Mouse (Mus musculus): ENCODE data around the gene Ccr6. TPM values are rescaled to one million over a fixed set of nuclear protein-coding genes. Genes with fewer than 3 reads are reported as not detected.

Ccr6 gene
- polyA plus RNA-seq, 1 experiment from 2014 or later = 1.1 TPM

- Histone ChIP-seq H3K4me3 (ENCODE audit: low read depth, low read length) (no peak overlapping the region), H3K9ac (replicated peaks) (no peak overlapping the region), H3K27ac (ENCODE audit: low read depth) (no peak overlapping the region), H3K36me3 (replicated peaks; ENCODE audit: insufficient read depth, low read length) (no peaks in the 10 kb centered on the region), H3K27me3 (ENCODE audit: insufficient read depth, low read length) (no peaks in the 10 kb centered on the region; the same call in 1 of the 2 replicates), H3K4me1 (ENCODE audit: insufficient read depth) (0 out of 2 replicates have a peak, but pooled peaks cover 8% of the 10 kb centered on the region), H3K4me2 (ENCODE audit: low read depth, low read length) (no peak overlapping the region), H3K9me3 (ENCODE audit: low read length) (no peaks in the 10 kb centered on the region)
- TF ChIP-seq EP300 (IDR thresholded peaks at IDR 0.05; ENCODE audit: low read depth) = no peak
- no peak for TF ChIP-seq CTCF (IDR thresholded peaks at IDR 0.05; ENCODE audit: low read depth)
- ATAC-seq (no peak), DNase-seq (no peak)
- 49% methylated on average over 9 of the region's 9 CpGs for WGBS (ENCODE audit: insufficient replicate concordance)
Measured at GRCm38 (mm10) chr17:8228622-8229021, 7.2 kb upstream of the Ccr6 start.

- H3K36me3 ChIP-seq (replicated peaks; ENCODE audit: insufficient read depth, low read length) = no peaks in the 10 kb centered on the region
- H3K4me1 ChIP-seq (ENCODE audit: insufficient read depth) = 0 out of 2 replicates have a peak, but pooled peaks cover 8% of the 10 kb centered on the region
- no peak overlapping the region for H3K27ac ChIP-seq (ENCODE audit: low read depth)
- TF ChIP-seq EP300 (IDR thresholded peaks at IDR 0.05; ENCODE audit: low read depth) (no peak), CTCF (IDR thresholded peaks at IDR 0.05; ENCODE audit: low read depth) (no peak)
- no peak for DNase-seq
- 66% methylated on average over 3 of the region's 3 CpGs for WGBS (ENCODE audit: insufficient replicate concordance)
- no peaks in the 10 kb centered on the region for H3K9me3 ChIP-seq (ENCODE audit: low read length)
- H3K9ac ChIP-seq (replicated peaks) = no peak overlapping the region
- no peak for ATAC-seq
- no peak overlapping the region for H3K4me2 ChIP-seq (ENCODE audit: low read depth, low read length)
- no peak overlapping the region for H3K4me3 ChIP-seq (ENCODE audit: low read depth, low read length)
- H3K27me3 ChIP-seq (ENCODE audit: insufficient read depth, low read length) = no peaks in the 10 kb centered on the region; the same call in 1 of the 2 replicates
Measured at GRCm38 (mm10) chr17:8229607-8230006, 6.2 kb upstream of the Ccr6 start.

- Histone ChIP-seq H3K27me3 (ENCODE audit: insufficient read depth, low read length) (no peaks in the 10 kb centered on the region; the same call in 1 of the 2 replicates), H3K4me3 (ENCODE audit: low read depth, low read length) (no peak overlapping the region), H3K4me1 (ENCODE audit: insufficient read depth) (0 out of 2 replicates have a peak, but pooled peaks cover 2% of the 10 kb centered on the region), H3K27ac (ENCODE audit: low read depth) (no peak overlapping the region), H3K9me3 (ENCODE audit: low read length) (no peaks in the 10 kb centered on the region), H3K9ac (replicated peaks) (no peak overlapping the region), H3K36me3 (replicated peaks; ENCODE audit: insufficient read depth, low read length) (no peaks in the 10 kb centered on the region), H3K4me2 (ENCODE audit: low read depth, low read length) (no peak overlapping the region)
- TF ChIP-seq EP300 (IDR thresholded peaks at IDR 0.05; ENCODE audit: low read depth) = no peak
- TF ChIP-seq CTCF (IDR thresholded peaks at IDR 0.05; ENCODE audit: low read depth) = no peak
- DNase-seq = peak; percentile 46
- no peak for ATAC-seq
- 33% methylated on average over 5 of the region's 5 CpGs for WGBS (ENCODE audit: insufficient replicate concordance)
Measured at GRCm38 (mm10) chr17:8232089-8232488, 3.8 kb upstream of the Ccr6 start.

- WGBS (ENCODE audit: insufficient replicate concordance) = 50% methylated on average over 15 of the region's 15 CpGs
- Histone ChIP-seq H3K27me3 (ENCODE audit: insufficient read depth, low read length) (no peaks in the 10 kb centered on the region; the same call in 1 of the 2 replicates), H3K4me3 (ENCODE audit: low read depth, low read length) (no peak overlapping the region), H3K27ac (ENCODE audit: low read depth) (no peak overlapping the region), H3K4me1 (ENCODE audit: insufficient read depth) (0 out of 2 replicates have a peak, but pooled peaks cover 2% of the 10 kb centered on the region), H3K36me3 (replicated peaks; ENCODE audit: insufficient read depth, low read length) (no peaks in the 10 kb centered on the region), H3K9ac (replicated peaks) (no peak overlapping the region), H3K9me3 (ENCODE audit: low read length) (no peaks in the 10 kb centered on the region), H3K4me2 (ENCODE audit: low read depth, low read length) (no peak overlapping the region)
- no peak for ATAC-seq
- no peak for DNase-seq
- no peak for TF ChIP-seq EP300 (IDR thresholded peaks at IDR 0.05; ENCODE audit: low read depth)
- no peak for TF ChIP-seq CTCF (IDR thresholded peaks at IDR 0.05; ENCODE audit: low read depth)
Measured at GRCm38 (mm10) chr17:8233618-8234214, 2.1 kb upstream of the Ccr6 start.

GRCm38 (mm10) chr17:8234537-8234936, 1.3 kb upstream of the Ccr6 start:
- H3K4me2 ChIP-seq (ENCODE audit: low read depth, low read length) = no peak overlapping the region
- H3K4me3 ChIP-seq (ENCODE audit: low read depth, low read length) = no peak overlapping the region
- DNase-seq (no peak), ATAC-seq (no peak)
- H3K9ac ChIP-seq (replicated peaks) = no peak overlapping the region
- no peaks in the 10 kb centered on the region; the same call in 1 of the 2 replicates for H3K27me3 ChIP-seq (ENCODE audit: insufficient read depth, low read length)
- TF ChIP-seq CTCF (IDR thresholded peaks at IDR 0.05; ENCODE audit: low read depth) (no peak), EP300 (IDR thresholded peaks at IDR 0.05; ENCODE audit: low read depth) (no peak)
- H3K27ac ChIP-seq (ENCODE audit: low read depth) = no peak overlapping the region
- H3K9me3 ChIP-seq (ENCODE audit: low read length) = no peaks in the 10 kb centered on the region
- H3K36me3 ChIP-seq (replicated peaks; ENCODE audit: insufficient read depth, low read length) = no peaks in the 10 kb centered on the region
- WGBS (ENCODE audit: insufficient replicate concordance) = 66% methylated on average over 4 of the region's 4 CpGs
- H3K4me1 ChIP-seq (ENCODE audit: insufficient read depth) = 0 out of 2 replicates have a peak, but pooled peaks cover 2% of the 10 kb centered on the region

GRCm38 (mm10) chr17:8238012-8238710, 2.3 kb downstream of the Ccr6 start:
- Histone ChIP-seq H3K36me3 (replicated peaks; ENCODE audit: insufficient read depth, low read length) (no peaks in the 10 kb centered on the region), H3K4me2 (ENCODE audit: low read depth, low read length) (no peak overlapping the region), H3K27ac (ENCODE audit: low read depth) (no peak overlapping the region), H3K9ac (replicated peaks) (no peak overlapping the region), H3K4me1 (ENCODE audit: insufficient read depth) (no peaks in the 10 kb centered on the region), H3K4me3 (ENCODE audit: low read depth, low read length) (no peak overlapping the region), H3K9me3 (ENCODE audit: low read length) (no peaks in the 10 kb centered on the region), H3K27me3 (ENCODE audit: insufficient read depth, low read length) (no peaks in the 10 kb centered on the region)
- ATAC-seq (no peak), DNase-seq (no peak)
- whole genome bisulfite sequencing (ENCODE audit: insufficient replicate concordance) = 50% methylated on average over 15 of the region's 15 CpGs
- no peak for TF ChIP-seq EP300 (IDR thresholded peaks at IDR 0.05; ENCODE audit: low read depth)
- no peak for TF ChIP-seq CTCF (IDR thresholded peaks at IDR 0.05; ENCODE audit: low read depth)
